Mouse (Mus musculus) ES-CJ7 (cell line): ENCODE results near the gene Slc35a1.
"Not testable (repeated sequence)": the region's sequence is repeated elsewhere in the genome, so short reads cannot be mapped to it uniquely, and the experiment has no call there.

ENCODE experiments used
- DNase-seq: peaks from one replicate; pipeline ENCODE4 v3.0.0; 2011; ENCODE audit warnings: low read depth, low spot score

Gene Slc35a1

DNA sequence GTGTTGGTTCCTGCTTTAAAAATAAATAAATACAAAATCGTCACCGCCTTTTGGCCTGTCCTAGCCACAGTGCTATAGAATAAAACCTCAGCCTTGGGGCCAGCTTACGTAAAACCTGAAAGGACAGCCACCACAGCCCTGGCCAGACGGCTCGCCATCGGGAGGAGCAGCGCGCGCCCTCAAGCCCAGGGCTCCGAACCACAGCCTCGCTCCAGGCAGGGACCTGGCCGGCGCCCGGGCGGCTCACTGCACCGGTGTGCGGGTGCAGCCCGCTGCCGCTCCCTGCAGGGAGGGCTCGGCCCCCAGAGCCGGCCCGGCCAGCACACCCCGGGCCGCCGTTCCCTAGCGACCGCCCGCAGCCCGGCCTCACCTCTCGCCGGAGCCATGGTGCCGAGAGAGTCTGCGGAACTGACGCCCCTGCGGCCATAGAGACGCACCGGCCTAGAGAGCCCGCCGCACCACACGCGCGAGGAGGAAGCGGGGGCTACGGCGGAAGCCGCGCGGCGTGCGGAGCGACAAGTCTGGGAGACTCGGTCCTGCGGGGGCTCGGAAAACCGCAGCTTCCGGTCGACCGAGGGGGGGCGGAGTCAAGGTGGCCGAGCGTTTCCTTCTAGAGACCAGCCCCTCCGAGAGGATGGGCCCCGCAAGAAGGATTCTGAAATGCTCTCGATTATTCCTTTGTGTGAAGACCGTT, at the start of gene Slc35a1:
TSS of gene Slc35a1 (minus strand) at position 565 of the 694 bp plus-strand sequence.
- DNase-seq = peak; percentile 86

DNA sequence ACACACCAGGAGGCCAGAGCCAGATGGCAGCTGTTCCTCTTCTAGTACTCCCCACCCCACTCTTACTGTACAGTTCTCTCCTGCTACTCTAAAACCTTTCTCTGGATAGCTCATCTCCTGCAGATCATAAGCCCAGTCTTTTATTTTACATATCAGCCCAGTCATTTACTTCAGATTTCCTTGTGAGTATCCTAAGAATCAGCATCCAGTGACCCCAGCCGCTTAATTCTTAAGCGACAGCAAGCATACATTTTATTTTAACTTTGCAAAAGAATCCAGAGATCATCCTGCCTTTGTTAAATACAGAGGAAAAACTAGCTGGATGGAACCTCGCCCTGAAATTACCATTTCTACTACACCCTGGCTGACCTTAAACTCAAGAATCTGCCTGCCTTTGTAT, 47.2 kb upstream of the Slc35a1 start:
- DNase-seq = peak; percentile 67

GRCm38 (mm10) chr4:34733415-34733814, 46.2 kb upstream of the Slc35a1 start:
- not testable (repeated sequence) for DNase-seq

DNA sequence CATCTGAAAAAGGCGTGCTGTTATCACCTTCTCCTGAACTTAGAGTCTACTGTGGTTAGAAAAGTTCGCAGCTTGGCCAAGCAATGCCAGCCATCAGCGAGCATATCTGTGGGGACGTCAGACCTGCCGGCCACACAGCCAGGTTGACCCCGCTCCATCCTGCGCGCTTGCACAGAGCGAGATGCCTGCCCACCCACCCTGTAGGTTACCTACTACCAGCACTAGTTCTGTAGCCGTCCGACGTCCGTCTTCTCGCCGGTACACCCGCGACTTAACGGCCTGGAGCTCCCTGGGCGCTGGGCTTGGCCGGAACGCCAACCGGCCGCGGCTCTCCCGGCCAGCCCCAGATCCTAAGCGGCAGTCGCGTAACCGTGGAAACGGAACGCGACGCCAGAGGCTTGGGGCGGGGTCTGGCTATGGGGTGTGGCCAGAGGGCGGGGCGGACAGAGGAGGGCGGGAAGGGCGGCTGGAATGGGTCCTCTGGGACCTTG, 42.7 kb upstream of the Slc35a1 start, which contains the start of gene Cfap206:
TSS of gene Cfap206 (minus strand) at position 356 of the 491 bp plus-strand sequence.
- peak; percentile 72 for DNase-seq

DNA sequence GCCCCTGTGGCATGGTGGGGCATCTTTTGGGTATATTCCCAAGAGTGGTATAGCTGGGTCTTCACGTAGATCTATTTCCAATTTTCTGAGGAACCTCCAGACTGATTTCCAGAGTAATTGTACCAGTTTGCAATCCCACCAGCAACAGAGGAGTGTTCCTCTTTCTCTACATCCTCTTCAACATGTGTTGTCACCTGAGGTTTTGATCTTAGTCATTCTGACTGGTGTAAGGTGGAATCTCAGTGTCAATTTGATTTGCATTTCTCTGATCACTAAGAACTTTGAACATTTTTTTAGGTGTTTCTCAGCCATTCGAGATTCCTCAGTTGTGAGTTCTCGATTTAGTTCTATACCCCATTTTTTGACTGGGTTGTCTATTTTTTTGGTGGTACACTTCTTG, 38.5 kb upstream of the Slc35a1 start:
- DNase-seq = not testable (repeated sequence)

- DNase-seq = no peak
These were observed 37.1 kb upstream of the Slc35a1 start for GRCm38 (mm10) chr4:34724306-34724705.

DNA sequence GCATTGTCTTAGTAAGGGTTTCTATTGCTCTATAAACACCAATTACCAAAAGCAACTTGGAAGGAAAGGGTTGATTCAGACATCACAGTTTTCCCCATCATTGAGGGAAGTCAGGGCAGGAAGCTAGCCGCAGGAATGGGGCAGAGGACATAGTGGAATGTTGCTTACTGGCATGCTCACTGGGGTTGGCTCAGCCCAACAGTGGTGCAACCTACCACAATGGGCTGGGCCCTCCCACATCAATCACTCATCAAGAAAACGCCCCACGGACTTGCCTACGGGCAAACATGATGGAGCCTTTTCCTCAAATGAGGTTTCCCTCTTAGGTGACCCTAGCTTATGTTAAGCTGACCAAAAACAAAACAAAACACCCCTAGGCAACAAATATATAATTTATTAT, 35.9 kb upstream of the Slc35a1 start:
- DNase-seq = peak; percentile 32

- peak; percentile 52 for DNase-seq
These were observed 33.1 kb upstream of the Slc35a1 start for GRCm38 (mm10) chr4:34720127-34720895.

DNA sequence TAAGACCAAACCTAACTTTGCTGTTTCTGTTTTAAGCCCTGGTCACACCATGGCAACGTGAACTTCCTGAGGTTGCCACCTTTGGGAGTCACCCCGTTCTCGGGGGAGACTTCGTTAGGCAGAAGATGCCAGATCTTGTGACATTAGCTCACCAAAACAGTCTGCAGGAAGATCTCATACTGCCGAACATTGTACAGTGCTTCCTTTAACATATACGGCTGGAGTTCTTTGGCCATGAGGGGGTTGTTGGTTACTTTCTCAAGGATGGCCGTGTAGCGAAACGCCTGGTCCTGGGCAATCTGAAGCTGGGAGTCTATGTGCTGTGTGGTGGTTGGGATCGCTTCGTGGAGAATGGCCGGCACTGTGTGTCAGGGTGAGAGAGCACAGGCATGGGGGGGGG, 32.2 kb upstream of the Slc35a1 start:
- DNase-seq = no peak

DNA sequence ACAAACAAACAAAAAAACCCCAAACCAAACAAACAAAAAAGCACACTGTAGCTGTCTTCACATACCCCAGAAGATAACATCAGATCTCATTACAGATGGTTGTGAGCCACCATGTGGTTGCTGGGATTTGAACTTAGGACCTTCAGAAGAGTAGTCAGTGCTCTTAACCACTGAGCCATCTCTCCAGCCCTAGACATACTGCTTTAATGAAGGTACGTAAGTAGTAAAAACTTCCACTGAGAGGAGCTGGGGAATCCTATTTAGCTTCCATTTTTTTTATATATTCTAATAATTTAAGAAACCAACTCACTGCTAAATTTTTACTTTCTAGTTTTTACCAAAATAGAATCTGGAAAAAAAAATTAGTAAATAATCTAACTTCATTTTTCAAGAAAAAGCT, 27.8 kb upstream of the Slc35a1 start:
- no peak for DNase-seq

- DNase-seq = no peak
These were observed 20.9 kb upstream of the Slc35a1 start for GRCm38 (mm10) chr4:34708127-34708526.

GRCm38 (mm10) chr4:34707248-34707647, 20.0 kb upstream of the Slc35a1 start:
- DNase-seq = no peak

DNA sequence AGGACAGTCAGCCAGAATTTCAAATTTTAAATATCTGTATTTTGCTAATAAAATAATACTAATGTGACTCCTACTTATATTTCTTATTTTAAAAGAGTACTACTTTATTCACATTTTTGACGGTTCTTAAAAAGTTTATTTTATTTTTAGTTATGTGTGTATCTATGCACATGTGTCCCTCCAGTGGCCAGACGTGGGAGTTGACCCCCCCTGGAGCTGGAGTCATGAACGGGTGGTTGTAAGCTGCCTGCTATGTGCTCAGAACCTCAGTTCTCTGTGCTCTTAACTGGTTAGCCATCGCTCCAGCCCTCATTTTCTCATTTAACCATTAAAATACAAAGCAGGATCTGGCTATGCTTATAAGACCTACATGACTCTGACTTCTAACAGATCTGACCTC, 15.8 kb upstream of the Slc35a1 start:
- no peak for DNase-seq

- peak; percentile 61 for DNase-seq
These were observed 15.0 kb upstream of the Slc35a1 start for GRCm38 (mm10) chr4:34702231-34702630.

DNA sequence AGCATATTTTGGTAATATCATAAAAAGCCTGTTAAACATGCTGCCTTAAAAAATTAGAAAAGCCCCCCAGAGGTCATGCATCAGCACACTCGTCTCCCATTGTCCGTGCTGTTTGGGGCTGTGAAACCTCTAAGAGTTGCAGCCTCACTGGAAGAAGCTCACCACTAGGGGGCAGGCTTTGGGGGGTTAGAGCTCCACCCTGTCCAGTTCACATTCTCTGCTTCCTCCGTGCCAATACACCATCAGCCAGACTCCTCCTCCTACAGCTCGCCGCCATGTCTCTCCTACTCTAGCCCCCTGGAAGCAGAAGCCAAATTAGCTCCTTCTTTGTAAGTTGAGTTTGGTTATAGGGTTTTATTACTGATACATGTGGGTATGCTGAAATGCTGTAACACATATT, 14.3 kb upstream of the Slc35a1 start:
- DNase-seq = peak; percentile 92

DNA sequence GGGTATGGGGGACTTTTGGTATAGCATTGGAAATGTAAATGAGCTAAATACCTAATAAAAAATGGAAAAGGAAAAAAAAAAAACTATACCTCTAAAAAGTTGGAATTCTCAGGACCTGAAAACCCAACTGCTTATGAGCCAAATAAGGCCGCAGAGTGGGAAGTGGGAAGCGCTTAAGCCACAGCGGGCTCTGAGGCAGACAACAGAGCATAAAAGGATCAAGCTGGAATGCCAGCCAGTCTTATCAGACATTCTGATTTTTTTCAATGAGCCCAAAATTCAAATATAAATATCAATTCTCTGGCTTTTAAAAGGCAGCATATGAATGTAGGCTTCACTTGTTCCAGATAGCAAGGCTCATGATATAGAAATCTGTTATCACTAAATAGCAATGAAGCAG, 783 bp upstream of the Slc35a1 start:
- no peak for DNase-seq

GRCm38 (mm10) chr4:34680530-34680929, 6.7 kb downstream of the Slc35a1 start:
- peak; percentile 63 for DNase-seq

DNA sequence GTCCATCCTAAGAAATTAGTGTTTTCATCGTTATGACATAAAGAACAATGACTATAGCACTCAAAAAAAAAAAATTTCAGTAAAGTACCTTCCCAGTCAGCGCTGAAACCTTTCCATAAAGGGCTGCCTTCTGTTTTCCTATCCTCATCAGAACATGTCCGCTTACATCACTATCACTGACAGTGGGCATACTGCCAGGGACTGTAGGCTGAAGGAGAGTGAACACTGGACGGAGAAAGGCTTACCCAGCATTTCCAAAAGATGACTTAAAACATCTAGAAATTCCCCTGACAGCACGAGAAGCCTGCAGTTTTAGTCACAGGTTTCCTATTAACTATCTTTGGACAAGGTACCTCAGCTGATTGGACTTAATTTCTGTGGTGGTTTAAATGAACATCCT, 13.5 kb downstream of the Slc35a1 start:
- DNase-seq = no peak

- no peak for DNase-seq
These were observed 19.3 kb downstream of the Slc35a1 start for GRCm38 (mm10) chr4:34667923-34668322.

DNA sequence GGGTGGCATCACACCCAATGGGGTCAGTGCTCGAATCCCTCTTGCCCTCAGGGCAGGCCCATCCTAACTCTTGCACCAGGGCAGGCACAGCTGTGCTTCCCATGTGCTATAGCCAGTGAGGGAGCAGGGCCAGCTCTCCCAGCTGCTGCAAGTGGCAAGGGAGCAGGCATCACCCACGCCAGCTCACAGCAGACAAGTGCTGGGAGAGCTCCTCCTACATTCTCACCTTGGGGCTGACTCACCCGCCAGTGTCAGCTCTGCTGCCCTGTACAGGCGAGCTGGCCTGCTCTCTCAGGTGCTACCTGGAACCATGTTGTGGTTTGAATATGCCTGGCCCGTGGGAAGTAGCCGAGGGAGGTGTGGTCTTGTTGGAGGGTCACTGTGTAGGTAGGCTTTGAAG, 25.3 kb downstream of the Slc35a1 start:
- DNase-seq = no peak

DNA sequence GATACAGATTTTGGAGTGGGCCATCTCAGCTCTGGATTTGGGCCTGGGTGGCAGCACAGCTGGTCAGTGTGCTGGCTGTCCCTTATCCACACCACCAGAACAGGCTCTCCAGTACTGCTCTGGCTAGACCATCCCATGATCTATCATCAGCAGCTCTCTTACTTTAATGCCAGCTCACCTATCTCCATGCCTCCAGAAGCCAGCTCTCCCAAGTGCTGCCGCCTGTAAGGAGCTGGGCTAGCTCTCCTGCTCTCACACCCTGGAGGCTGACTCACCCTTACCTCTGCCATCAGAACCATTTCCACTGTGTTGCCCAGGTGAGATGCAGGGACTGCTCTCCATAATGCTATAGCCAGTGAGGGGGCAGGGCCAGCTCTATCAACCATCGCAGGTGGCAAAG, 25.7 kb downstream of the Slc35a1 start:
- no peak for DNase-seq

DNA sequence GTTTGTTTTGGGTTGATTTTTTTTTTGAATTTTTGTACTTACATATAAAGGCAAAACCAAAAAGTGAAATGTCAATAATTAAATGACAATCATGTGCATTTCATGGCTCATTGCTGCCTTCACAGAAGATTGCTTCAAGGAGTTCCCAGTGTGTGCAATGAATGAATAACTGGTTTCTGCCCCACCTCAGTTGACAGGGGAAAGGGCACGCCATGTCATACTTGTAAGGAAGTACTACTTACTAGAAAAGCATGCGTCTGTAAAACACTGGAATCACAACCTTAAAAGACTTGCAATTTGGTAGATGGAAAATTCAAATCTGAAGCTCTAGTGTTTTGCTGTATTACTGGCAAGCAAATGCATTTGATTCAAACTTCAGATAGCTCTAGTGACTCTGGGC, 28.2 kb downstream of the Slc35a1 start:
- DNase-seq = no peak

DNA sequence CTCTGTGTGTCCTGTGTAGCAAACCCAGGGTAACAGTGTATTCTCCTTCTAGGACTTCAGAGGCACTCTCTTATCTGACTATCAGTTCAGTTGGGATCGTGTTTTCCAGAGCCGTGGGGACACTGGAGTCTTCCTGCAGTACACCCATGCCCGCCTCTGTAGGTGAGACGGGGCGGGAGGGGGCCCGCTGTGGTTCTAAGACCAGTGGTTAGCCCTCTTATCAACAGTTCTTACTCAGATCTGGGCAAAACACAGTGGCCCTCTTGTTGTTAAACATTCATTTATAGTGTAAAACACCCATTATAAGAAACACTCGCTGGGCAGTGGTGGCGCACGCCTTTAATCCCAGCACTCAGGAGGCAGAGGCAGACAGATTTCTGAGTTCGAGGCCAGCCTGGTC, 31.1 kb downstream of the Slc35a1 start:
- no peak for DNase-seq
